Mouse (Mus musculus) kidney, postnatal 0 days (tissue): ENCODE measurements around the gene Zbtb39. TPM values are rescaled to one million over a fixed set of nuclear protein-coding genes. Genes with fewer than 3 reads are reported as not detected.

ENCODE experiments used
- ATAC-seq: fragments of 200-750 bp; cut with Nextera tagmentation; replicated peaks from 2 replicates; pipeline ENCODE4 v1.8.0; 2017; ENCODE audit warnings: low read depth, moderate number of reproducible peaks, moderate TSS enrichment, moderate library complexity; ENCODE audit not compliant: low FRiP score
- DNase-seq: peaks from one replicate; pipeline ENCODE4 v3.0.0-alpha.2; 2016; ENCODE audit warnings: low spot score
- H3K27ac ChIP-seq: fragments of 300-500 bp; sonication (generic); 2 replicates; pipeline ENCODE4 v1.5.1; 2014; ENCODE audit warnings: mild to moderate bottlenecking
- H3K27me3 ChIP-seq: fragments of 300-500 bp; sonication (generic); 2 replicates; pipeline ENCODE4 v1.6.1; 2014; ENCODE audit warnings: low read length, mixed read lengths; ENCODE audit not compliant: insufficient read depth
- H3K36me3 ChIP-seq: fragments of 300-500 bp; sonication (generic); 2 replicates; pipeline ENCODE4 v1.6.1; 2014; ENCODE audit warnings: low read length, mixed read lengths; ENCODE audit not compliant: insufficient read depth
- H3K4me1 ChIP-seq: fragments of 300-500 bp; sonication (generic); replicated peaks from 2 replicates; pipeline ENCODE4 v1.6.1; 2014; ENCODE audit warnings: antibody characterized with exemption, low read length, mixed read lengths; ENCODE audit not compliant: insufficient read depth
- H3K4me2 ChIP-seq: fragments of 300-500 bp; sonication (generic); 2 replicates; pipeline ENCODE4 v1.6.1; 2014; ENCODE audit warnings: mild to moderate bottlenecking, low read length, moderate library complexity, mixed read lengths
- H3K4me3 ChIP-seq: fragments of 300-500 bp; sonication (generic); replicated peaks from 2 replicates; pipeline ENCODE4 v1.5.1; 2014; ENCODE audit warnings: low read depth, low read length
- H3K9ac ChIP-seq: fragments of 300-500 bp; sonication (generic); 2 replicates; pipeline ENCODE4 v1.6.1; 2014; ENCODE audit warnings: low read depth, low read length
- H3K9me3 ChIP-seq: fragments of 300-500 bp; sonication (generic); replicated peaks from 2 replicates; pipeline ENCODE4 v1.6.1; 2016; ENCODE audit warnings: low read length, inconsistent platforms, mixed read lengths
- CTCF ChIP-seq: IDR thresholded peaks from 2 replicates; pipeline ENCODE4 v1.5.1; 2016; ENCODE audit warnings: antibody characterized with exemption, low read depth, mild to moderate bottlenecking, moderate library complexity
- WGBS: fragments of 180-500 bp; shearing (Covaris S2); extraction: QIAGEN DNeasy Blood & Tissue Kit; methylation state at CpG from one replicate; pipeline ENCODE4 v1.1.7; 2014; 5-methylcytosine and 5-hydroxymethylcytosine counted together
- polyA plus RNA-seq: library from polyadenylated mRNA; unstranded; fragments of >200 nt; fragmentation: Nextera tagmentation; extraction: Ambion mirVana; gene quantifications from 2 replicates; pipeline ENCODE4 v1.2.1, GENCODE M21; 2015

Gene Zbtb39
- polyA plus RNA-seq, 1 experiment from 2014 or later, result 2.8 TPM

GRCm38 (mm10) chr10:127731397-127731796, 7.9 kb upstream of the Zbtb39 start:
- peak; percentile 61 for DNase-seq

GRCm38 (mm10) chr10:127734434-127734833, 4.9 kb upstream of the Zbtb39 start:
- 34% methylated on average over 5 of the region's 5 CpGs for WGBS
- H3K36me3 ChIP-seq, result no peaks in the 10 kb centered on the region
- H3K9ac ChIP-seq, result no peak overlapping the region
- H3K27me3 ChIP-seq, result no peaks in the 10 kb centered on the region
- no peak overlapping the region for H3K4me2 ChIP-seq
- peak; percentile 83 for TF ChIP-seq CTCF
- peak; percentile 81 for DNase-seq
- ATAC-seq, result no peak
- H3K27ac ChIP-seq, result no peak overlapping the region
- no peak overlapping the region for H3K4me3 ChIP-seq
- H3K4me1 ChIP-seq, result peaks cover 3% of the 10 kb centered on the region; the same call in 1 of the 2 replicates
- no peaks in the 10 kb centered on the region for H3K9me3 ChIP-seq

More at GRCm38 (mm10) chr10:127731397-127731796, 7.9 kb upstream of the Zbtb39 start:
- H3K36me3 ChIP-seq, result no peaks in the 10 kb centered on the region
- no peak overlapping the region for H3K4me3 ChIP-seq
- WGBS, result 12% methylated on average over 5 of the region's 5 CpGs
- no peak for TF ChIP-seq CTCF
- peaks cover 3% of the 10 kb centered on the region; the same call in 1 of the 2 replicates for H3K4me1 ChIP-seq
- no peaks in the 10 kb centered on the region for H3K9me3 ChIP-seq
- H3K9ac ChIP-seq, result 0 out of 2 replicates have a peak overlapping the region, but pooled peaks have one; percentile 18
- H3K4me2 ChIP-seq, result no peak overlapping the region
- H3K27ac ChIP-seq, result no peak overlapping the region
- no peaks in the 10 kb centered on the region for H3K27me3 ChIP-seq
- no peak for ATAC-seq

DNA sequence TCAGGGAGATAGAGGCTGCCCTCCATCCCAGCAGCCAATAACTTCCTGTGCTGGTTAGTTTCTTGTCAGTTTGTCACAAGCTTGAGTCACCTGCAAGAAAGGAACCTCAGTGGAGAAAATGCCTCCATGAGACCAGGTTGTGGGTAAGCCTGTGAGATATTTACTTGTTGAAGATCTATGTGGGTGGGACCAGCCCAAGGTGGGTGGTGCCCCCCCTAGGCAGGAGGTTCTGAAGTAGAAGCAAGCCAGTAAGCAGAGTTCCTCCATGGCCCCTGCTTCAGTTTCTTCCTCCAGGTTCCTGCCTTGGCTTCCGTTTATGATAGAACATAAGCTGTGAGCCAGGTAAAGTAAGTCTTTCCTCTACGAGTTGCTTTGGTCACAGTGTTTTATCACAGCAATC, 3.1 kb upstream of the Zbtb39 start:
- WGBS, result 66% methylated on average over 2 of the region's 2 CpGs
- no peak overlapping the region for H3K27ac ChIP-seq

GRCm38 (mm10) chr10:127736916-127737315, 2.4 kb upstream of the Zbtb39 start:
- no peaks in the 10 kb centered on the region for H3K27me3 ChIP-seq
- no peak for ATAC-seq
- no peak overlapping the region for H3K9ac ChIP-seq
- no peak for DNase-seq
- peaks cover 6% of the 10 kb centered on the region for H3K36me3 ChIP-seq
- H3K4me2 ChIP-seq, result no peak overlapping the region
- H3K4me1 ChIP-seq, result no peaks in the 10 kb centered on the region
- TF ChIP-seq CTCF, result no peak
- 74% methylated on average over 4 of the region's 4 CpGs for WGBS
- no peaks in the 10 kb centered on the region for H3K9me3 ChIP-seq
- no peak overlapping the region for H3K4me3 ChIP-seq
- H3K27ac ChIP-seq, result no peak overlapping the region

More for the DNA sequence above, 3.1 kb upstream of the Zbtb39 start:
- Histone ChIP-seq H3K9me3 (no peaks in the 10 kb centered on the region), H3K4me3 (no peak overlapping the region), H3K27me3 (no peaks in the 10 kb centered on the region), H3K9ac (no peak overlapping the region), H3K4me2 (no peak overlapping the region), H3K36me3 (no peaks in the 10 kb centered on the region), H3K4me1 (peaks cover 2% of the 10 kb centered on the region; the same call in 1 of the 2 replicates)
- no peak for TF ChIP-seq CTCF
- no peak for DNase-seq
- ATAC-seq, result no peak

DNA sequence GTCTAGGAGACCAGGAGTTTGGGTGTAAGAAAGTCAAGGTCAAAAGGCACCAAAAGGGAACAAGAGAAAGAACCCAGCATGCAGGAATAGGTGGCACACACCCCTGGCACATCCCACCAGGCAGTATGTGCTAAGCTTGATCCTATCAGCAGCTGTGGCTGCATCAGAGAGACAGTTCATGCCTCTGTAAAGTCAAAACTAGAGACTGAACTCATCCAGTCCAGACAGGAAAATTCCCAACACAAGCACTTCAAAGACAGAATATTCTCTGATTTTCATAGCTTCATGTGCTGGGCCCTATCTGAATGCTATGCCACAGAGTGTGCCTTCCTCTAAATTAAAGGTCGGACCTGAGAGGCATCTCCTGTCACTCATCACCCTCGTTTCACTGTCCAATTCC, 1.8 kb upstream of the Zbtb39 start:
- H3K9ac ChIP-seq, result no peak overlapping the region
- WGBS, result 30% methylated on average over 2 of the region's 2 CpGs
- H3K9me3 ChIP-seq, result no peaks in the 10 kb centered on the region
- TF ChIP-seq CTCF, result no peak
- no peaks in the 10 kb centered on the region for H3K27me3 ChIP-seq
- no peak overlapping the region for H3K4me2 ChIP-seq
- DNase-seq, result no peak
- H3K36me3 ChIP-seq, result peaks cover 13% of the 10 kb centered on the region
- no peak overlapping the region for H3K4me3 ChIP-seq
- H3K27ac ChIP-seq, result no peak overlapping the region
- H3K4me1 ChIP-seq, result no peaks in the 10 kb centered on the region
- no peak for ATAC-seq

GRCm38 (mm10) chr10:127738151-127738882, 1.0 kb upstream of the Zbtb39 start:
- no peaks in the 10 kb centered on the region for H3K4me1 ChIP-seq
- peak; percentile 63 for DNase-seq
- H3K9ac ChIP-seq, result 0 out of 2 replicates have a peak overlapping the region, but pooled peaks have one; percentile 8
- no peaks in the 10 kb centered on the region for H3K9me3 ChIP-seq
- H3K4me3 ChIP-seq, result 0 out of 2 replicates have a peak overlapping the region, but pooled peaks have one; percentile 97
- peak; percentile 82 for TF ChIP-seq CTCF
- ATAC-seq, result no peak; the same call in 1 of the 2 replicates
- H3K27ac ChIP-seq, result peak overlapping the region; percentile 92
- peaks cover 20% of the 10 kb centered on the region for H3K36me3 ChIP-seq
- H3K4me2 ChIP-seq, result peak overlapping the region; percentile 69
- no peaks in the 10 kb centered on the region for H3K27me3 ChIP-seq
- 36% methylated on average over 13 of the region's 13 CpGs for WGBS
